Mouse (Mus musculus): Measurements from ENCODE around the gene Eno1.

DNA sequence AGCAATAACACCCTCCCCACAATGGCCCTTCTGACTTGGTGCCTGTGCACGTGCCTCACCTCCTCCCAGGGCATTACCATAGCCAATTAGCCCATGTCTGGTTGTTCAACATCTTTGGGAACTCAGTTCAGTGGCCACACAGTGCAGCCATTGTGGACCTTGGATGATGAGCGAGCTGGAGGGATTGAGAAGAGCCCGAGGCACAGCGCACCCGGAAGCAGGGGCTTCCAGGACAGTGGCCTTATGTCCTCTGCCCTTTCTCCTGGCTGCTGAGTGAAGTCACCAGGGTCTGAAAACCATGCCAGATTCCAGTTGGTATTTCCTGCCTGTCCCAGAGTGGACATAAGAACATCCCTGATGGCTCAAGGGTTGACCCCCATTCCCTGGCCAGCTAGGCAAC is 35.3 kb upstream of the Eno1 start, which contains the start of gene Car6:
- TF ChIP-seq CTCF (IDR thresholded peaks at IDR 0.05; ENCODE audit: low read depth, low read length) (no peak), POLR2A (IDR thresholded peaks at IDR 0.05; ENCODE audit: insufficient read depth, low read length) (no peak), EP300 (IDR thresholded peaks at IDR 0.05; ENCODE audit: insufficient read depth, low read depth, low read length) (no peak)
